Mouse (Mus musculus) spleen, adult 2 months (tissue): Measurements from ENCODE around the gene Chrm5. TPM values are rescaled to one million over a fixed set of nuclear protein-coding genes. Genes with fewer than 3 reads are reported as not detected.

Experiments used
- DNase-seq, 2 experiments: peaks; one replicate each; pipeline versions ENCODE4 v3.0.0 to v3.0.0-alpha.2; 2012 to 2021; ENCODE audit warnings: low spot score in 2 of 2, low read depth in 1 of 2
- H3K27ac ChIP-seq: fragments of 200-500 bp; 2 replicates; pipeline ENCODE4 v1.5.1; 2012; ENCODE audit warnings: low read length, inconsistent platforms; ENCODE audit not compliant: insufficient read depth
- H3K27me3 ChIP-seq: fragments of 200-500 bp; 2 replicates; pipeline ENCODE4 v1.6.1; 2012; ENCODE audit warnings: mild to moderate bottlenecking, moderate library complexity, low read length, inconsistent platforms; ENCODE audit not compliant: control insufficient read depth, insufficient read depth
- H3K36me3 ChIP-seq: fragments of 200-500 bp; 2 replicates; pipeline ENCODE4 v1.6.1; 2012; ENCODE audit warnings: mild to moderate bottlenecking, low read length, inconsistent platforms; ENCODE audit not compliant: control insufficient read depth, insufficient read depth
- H3K4me1 ChIP-seq: fragments of 200-500 bp; 2 replicates; pipeline ENCODE4 v1.6.1; 2011; ENCODE audit warnings: inconsistent platforms; ENCODE audit not compliant: control insufficient read depth, insufficient read depth, insufficient read length
- H3K4me3 ChIP-seq: fragments of 200-500 bp; 2 replicates; pipeline ENCODE4 v1.5.1; 2011; ENCODE audit warnings: mild to moderate bottlenecking, inconsistent platforms; ENCODE audit not compliant: insufficient read depth, insufficient read length; ENCODE audit errors: extremely low read depth
- CTCF ChIP-seq: fragments of 200-500 bp; IDR thresholded peaks from 2 replicates; pipeline ENCODE4 v1.5.1; 2011; ENCODE audit warnings: mild to moderate bottlenecking, inconsistent platforms; ENCODE audit not compliant: insufficient read depth, insufficient read length, insufficient replicate concordance; ENCODE audit errors: extremely low read depth
- POLR2A ChIP-seq: fragments of 200-500 bp; IDR thresholded peaks from 2 replicates; pipeline ENCODE4 v1.6.1; 2011; ENCODE audit warnings: low read depth, low read length, inconsistent platforms
- WGBS: fragments of 180-500 bp; shearing (Covaris S2); methylation state at CpG from one replicate; pipeline ENCODE4 v1.1.7; 2018; 5-methylcytosine and 5-hydroxymethylcytosine counted together
- polyA plus RNA-seq: library from polyadenylated mRNA; depleted of rRNA; stranded (reverse); fragments of >200 nt; gene quantifications from 2 replicates; pipeline ENCODE4 v1.2.3, GENCODE M21; 2012

Gene Chrm5
- polyA plus RNA-seq, 1 experiment = not detected

DNA sequence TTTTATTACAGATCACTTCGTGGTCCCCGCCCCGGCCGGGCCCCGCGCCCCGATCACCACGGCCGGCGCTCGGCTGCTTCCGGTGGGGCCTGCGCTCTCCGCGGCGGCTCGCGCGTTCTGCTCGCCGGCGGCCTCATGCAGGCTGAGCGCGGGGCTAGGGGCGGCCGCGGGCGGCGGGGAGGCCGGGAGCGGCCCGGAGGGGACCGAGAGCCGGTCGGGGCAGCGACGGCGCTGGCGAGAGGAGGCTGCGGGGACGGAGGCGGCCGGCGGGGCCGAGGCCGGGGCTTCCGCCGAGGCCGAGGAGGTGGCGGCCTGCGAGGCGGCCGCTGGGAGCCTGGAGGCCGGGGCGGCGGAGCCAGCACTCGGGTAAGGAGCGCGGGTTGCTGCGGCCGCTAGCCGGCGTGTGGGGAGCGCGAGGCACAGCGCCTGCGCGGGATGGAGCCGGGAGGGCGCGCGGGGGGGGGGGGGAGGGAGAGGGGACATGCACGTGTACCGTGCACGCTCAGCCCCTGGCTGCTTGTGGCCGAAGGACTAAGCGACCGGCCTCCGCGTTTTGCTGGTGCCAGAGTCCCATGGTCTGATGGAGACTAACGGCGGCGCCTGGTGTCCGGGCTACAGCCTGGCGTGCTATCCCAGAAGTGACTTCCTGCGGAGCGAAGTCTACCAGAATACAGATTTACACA lies 12.4 kb upstream of the Chrm5 start, which contains the start of gene Aven:
Aven (plus strand) TSS at position 109 of the 683 bp plus-strand sequence.
- peak; percentile 40 to 77 for DNase-seq
- H3K36me3 ChIP-seq = no peaks in the 10 kb centered on the region; the same call in 1 of the 2 replicates
- TF ChIP-seq POLR2A (no peak; the same call in 1 of the 2 replicates), CTCF (no peak)
- peak within 1 kb of the TSS; percentile 75 for H3K4me3 ChIP-seq
- no peaks in the 10 kb centered on the region for H3K27me3 ChIP-seq
- peaks cover 2% of the 10 kb centered on the region; the same call in 1 of the 2 replicates for H3K4me1 ChIP-seq
- WGBS = 1% methylated on average over 78 of the region's 87 CpGs
- H3K27ac ChIP-seq = peak within 1 kb of the TSS; percentile 95

DNA sequence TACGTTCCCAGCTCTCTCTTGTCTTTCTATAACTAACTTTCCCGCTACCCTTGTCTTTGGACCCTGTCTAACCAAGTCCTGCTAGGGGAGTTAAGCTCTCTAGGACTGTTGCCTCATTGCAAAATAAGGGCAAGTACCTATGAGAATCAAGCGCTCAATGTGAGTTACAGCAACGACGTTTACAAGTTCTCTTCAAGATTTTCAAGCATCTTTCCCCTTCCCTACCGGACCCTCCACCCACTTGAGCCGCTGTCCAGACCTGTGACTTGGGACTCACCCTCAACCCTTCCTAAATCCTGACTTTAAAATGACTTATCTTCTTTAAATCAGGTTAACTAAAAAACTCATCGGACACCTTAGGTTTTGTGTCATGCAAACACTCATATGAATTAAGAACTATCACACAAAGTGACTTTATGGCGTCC lies 11.9 kb upstream of the Chrm5 start:
- no peaks in the 10 kb centered on the region; the same call in 1 of the 2 replicates for H3K36me3 ChIP-seq
- DNase-seq = no peak
- peak overlapping the region; percentile 75 for H3K4me3 ChIP-seq
- no peak for TF ChIP-seq POLR2A
- no peak for TF ChIP-seq CTCF
- WGBS = 13% methylated on average over 9 of the region's 9 CpGs
- H3K4me1 ChIP-seq = peaks cover 2% of the 10 kb centered on the region; the same call in 1 of the 2 replicates
- H3K27ac ChIP-seq = peak overlapping the region; percentile 95
- H3K27me3 ChIP-seq = no peaks in the 10 kb centered on the region

DNA sequence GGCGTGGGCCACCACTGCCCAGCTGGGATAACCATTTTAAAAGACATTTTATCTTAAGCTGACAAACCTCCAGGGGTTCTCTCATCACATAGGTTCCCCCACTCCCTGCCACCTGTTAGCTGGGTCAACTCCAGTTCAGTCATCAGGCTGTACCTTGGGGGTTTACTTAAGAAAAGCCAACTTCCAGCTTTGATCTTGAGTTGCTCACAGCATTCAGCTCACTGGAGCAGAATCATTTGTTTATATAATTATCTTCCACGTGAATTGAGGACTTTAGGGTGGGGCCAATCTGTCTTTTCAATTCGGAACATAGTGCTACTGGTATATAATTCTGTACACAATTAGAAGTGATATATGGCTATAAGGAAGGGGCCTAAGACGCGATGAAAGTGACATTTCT lies 11.1 kb upstream of the Chrm5 start:
- WGBS = 74% methylated on average over 5 of the region's 5 CpGs
- TF ChIP-seq POLR2A = no peak
- DNase-seq = no peak

DNA sequence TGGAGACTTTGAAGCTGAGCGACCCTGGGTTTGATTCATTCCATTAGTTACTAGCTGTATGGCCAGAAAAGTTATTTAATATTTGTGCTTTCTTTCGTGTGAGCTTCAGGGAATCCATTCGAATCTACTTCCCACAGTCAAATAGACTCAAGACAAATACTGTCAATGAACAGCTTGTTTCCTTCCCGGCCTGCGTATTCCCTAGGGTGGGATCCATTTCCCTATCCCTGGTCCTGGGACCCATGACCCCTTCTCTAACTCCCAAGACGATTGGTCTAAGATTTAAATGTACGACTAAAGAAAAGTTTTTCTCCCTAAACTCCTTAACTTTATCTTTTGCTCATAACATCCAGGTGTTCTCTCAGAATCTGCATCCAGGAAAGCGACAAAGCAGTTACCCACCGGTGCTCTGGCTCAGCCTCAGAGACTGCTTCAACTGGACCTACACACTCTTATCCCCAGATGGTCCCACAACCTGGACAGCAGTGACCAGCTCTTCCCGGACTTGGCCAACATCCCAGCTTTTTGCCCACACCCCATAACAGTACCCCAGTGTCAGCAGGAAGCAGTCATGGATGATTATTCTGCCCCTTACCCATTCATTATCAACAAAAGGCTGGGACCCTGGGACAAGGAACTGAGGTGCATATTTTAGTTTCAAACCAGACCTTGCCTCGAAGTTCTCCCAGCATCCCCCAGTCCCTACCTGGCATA lies 10.1 kb upstream of the Chrm5 start:
- DNase-seq = no peak
- Histone ChIP-seq H3K27me3 (no peaks in the 10 kb centered on the region), H3K4me1 (peaks cover 2% of the 10 kb centered on the region; the same call in 1 of the 2 replicates), H3K4me3 (no peak overlapping the region), H3K27ac (no peak overlapping the region), H3K36me3 (no peaks in the 10 kb centered on the region)
- WGBS = 93% methylated on average over 11 of the region's 11 CpGs
- TF ChIP-seq CTCF (no peak), POLR2A (no peak)

More for the DNA sequence above, 11.1 kb upstream of the Chrm5 start:
- Histone ChIP-seq H3K4me3 (no peak overlapping the region), H3K27me3 (no peaks in the 10 kb centered on the region), H3K4me1 (peaks cover 2% of the 10 kb centered on the region; the same call in 1 of the 2 replicates), H3K36me3 (no peaks in the 10 kb centered on the region), H3K27ac (no peak overlapping the region)

DNA sequence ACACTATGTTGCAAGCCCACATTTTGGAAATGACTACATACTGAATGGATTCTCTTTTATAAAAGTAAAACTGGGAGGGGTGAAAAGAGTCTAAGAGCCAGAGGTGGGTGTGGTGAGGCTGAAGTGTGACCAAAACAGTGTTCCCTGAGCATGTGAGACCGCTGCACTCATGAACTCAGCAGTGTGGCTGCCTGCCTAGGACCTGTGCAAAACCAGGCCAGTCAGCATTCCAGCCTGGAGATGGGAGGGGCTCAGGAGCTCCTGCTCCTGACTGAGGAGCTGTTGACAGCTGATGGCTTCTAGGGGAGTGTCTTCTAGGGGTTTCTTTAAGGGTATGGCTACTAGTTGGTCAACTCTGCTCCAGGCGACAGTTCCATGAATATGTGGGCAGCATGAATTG lies 4.3 kb upstream of the Chrm5 start:
- no peak overlapping the region for H3K27ac ChIP-seq
- TF ChIP-seq CTCF (no peak), POLR2A (no peak)
- no peaks in the 10 kb centered on the region for H3K27me3 ChIP-seq
- 91% methylated on average over 2 of the region's 2 CpGs for WGBS
- H3K36me3 ChIP-seq = no peaks in the 10 kb centered on the region
- no peaks in the 10 kb centered on the region for H3K4me1 ChIP-seq
- H3K4me3 ChIP-seq = no peak overlapping the region
- DNase-seq = no peak

DNA sequence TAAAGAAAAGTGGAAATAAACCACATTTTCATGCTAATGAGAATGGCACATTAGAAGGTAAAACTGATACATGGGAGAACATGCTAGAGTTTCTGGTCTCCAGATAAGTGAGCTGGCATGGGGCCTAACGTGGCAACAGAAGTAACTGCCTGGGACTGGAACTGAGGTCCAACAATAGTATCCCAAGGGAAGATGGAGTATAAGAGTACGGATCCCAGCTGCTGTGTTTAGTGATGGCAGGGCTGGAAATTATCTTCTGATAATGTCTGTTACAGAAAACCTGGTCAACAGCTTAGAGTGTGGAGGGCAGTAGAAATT lies 2.7 kb upstream of the Chrm5 start:
- WGBS = 82% methylated on average over 2 of the region's 2 CpGs
- Histone ChIP-seq H3K27me3 (no peaks in the 10 kb centered on the region), H3K4me3 (no peak overlapping the region), H3K36me3 (no peaks in the 10 kb centered on the region), H3K4me1 (no peaks in the 10 kb centered on the region), H3K27ac (no peak overlapping the region)
- no peak for DNase-seq
- TF ChIP-seq CTCF = no peak
- no peak for TF ChIP-seq POLR2A

DNA sequence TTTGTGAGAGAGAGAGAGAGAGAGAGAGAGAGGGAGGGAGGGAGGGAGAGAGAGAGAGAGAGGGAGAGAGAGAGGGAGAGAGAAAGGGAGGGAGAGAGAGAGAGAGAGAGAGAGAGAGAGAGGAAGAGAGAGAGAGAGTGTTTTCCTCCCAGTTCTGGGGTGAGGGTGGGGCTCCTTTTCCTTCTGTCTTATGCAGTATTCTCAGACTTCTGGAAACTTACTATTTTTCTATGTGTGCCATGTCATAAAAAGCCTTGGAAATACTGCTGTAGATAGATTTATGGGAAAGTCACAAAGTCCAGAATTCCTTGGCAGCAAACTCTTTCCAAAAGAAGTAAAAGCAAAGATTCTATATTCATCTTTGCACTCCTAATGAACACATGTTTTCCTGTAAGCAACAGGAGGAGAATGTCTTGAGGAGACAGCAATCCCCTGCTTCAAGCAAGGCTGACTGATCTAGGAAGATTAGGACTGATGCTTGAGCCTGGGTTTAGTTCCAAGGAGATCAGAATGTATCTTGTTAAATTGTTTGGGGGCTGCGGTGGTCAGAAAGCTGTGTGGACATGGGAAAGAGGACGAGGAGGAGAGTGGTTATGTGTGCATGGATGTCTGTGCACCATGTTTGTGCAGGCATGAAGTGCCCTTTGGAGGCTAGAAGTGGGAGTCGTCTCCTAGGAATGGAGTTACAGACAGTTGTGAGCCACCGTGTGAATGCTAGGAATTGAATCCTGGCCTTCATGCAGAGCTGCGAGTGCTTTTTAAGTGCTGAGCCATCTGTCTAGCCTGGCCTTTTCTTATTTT lies 2.2 kb upstream of the Chrm5 start:
- 89% methylated on average over 5 of the region's 5 CpGs for WGBS
- H3K27ac ChIP-seq = no peak overlapping the region
- TF ChIP-seq CTCF = no peak
- TF ChIP-seq POLR2A = no peak
- no peaks in the 10 kb centered on the region for H3K36me3 ChIP-seq
- H3K27me3 ChIP-seq = no peaks in the 10 kb centered on the region
- no peaks in the 10 kb centered on the region for H3K4me1 ChIP-seq
- DNase-seq = no peak
- H3K4me3 ChIP-seq = no peak overlapping the region
